Mouse (Mus musculus) thymus, postnatal 0 days (tissue): ENCODE measurements at regions not wholly inside any gene's neighbourhood (a gene's known extent, or its start where the extent isn't known, plus 50 kb on each side); places are given as distances from the start of the nearest gene placed in this dataset.
"Not testable (repeated sequence)": the region's sequence is repeated elsewhere in the genome, so short reads cannot be mapped to it uniquely, and the experiment has no call there.

Experiments used
- DNase-seq: peaks from one replicate; pipeline ENCODE4 v3.0.0-alpha.2; 2015; ENCODE audit warnings: low spot score

GRCm38 (mm10) chr12:77526581-77526980 is 288.7 kb downstream of the Fut8 start:
- DNase-seq: not testable (repeated sequence)

GRCm38 (mm10) chr12:77527499-77527898 is 289.6 kb downstream of the Fut8 start:
- no peak for DNase-seq

GRCm38 (mm10) chr12:77527953-77528865 is 290.3 kb downstream of the Fut8 start:
- DNase-seq: no peak

- DNase-seq: no peak
Observed at GRCm38 (mm10) chr12:77528868-77529271, 290.9 kb downstream of the Fut8 start.

GRCm38 (mm10) chr12:77529414-77529813 is 291.5 kb downstream of the Fut8 start:
- DNase-seq: no peak

- DNase-seq: no peak
Observed at GRCm38 (mm10) chr12:77529955-77530354, 292.0 kb downstream of the Fut8 start.

- peak; percentile 55 for DNase-seq
Observed at GRCm38 (mm10) chr12:77531294-77531693, 293.4 kb downstream of the Fut8 start.

GRCm38 (mm10) chr12:77532547-77532946 is 294.6 kb downstream of the Fut8 start:
- no peak for DNase-seq

GRCm38 (mm10) chr12:77533606-77534005 is 295.7 kb downstream of the Fut8 start:
- DNase-seq: no peak

GRCm38 (mm10) chr12:77534079-77534478 is 296.2 kb downstream of the Fut8 start:
- DNase-seq: no peak

- DNase-seq: peak; percentile 69
Observed at GRCm38 (mm10) chr12:77535147-77535546, 297.2 kb downstream of the Fut8 start.

GRCm38 (mm10) chr12:77537139-77537848 is 299.4 kb downstream of the Fut8 start:
- peak; percentile 42 for DNase-seq

GRCm38 (mm10) chr12:77539661-77540431 is 301.9 kb downstream of the Fut8 start:
- DNase-seq: no peak

- no peak for DNase-seq
Observed at GRCm38 (mm10) chr12:77541051-77541765, 303.3 kb downstream of the Fut8 start.

GRCm38 (mm10) chr12:77541826-77542225 is 303.9 kb downstream of the Fut8 start:
- DNase-seq: no peak

- no peak for DNase-seq
Observed at GRCm38 (mm10) chr12:77543651-77544050, 305.7 kb downstream of the Fut8 start.

- no peak for DNase-seq
Observed at GRCm38 (mm10) chr12:77546165-77546564, 308.2 kb downstream of the Fut8 start.

GRCm38 (mm10) chr12:77568286-77568685 is 330.4 kb downstream of the Fut8 start:
- DNase-seq: peak; percentile 60

- no peak for DNase-seq
Observed at GRCm38 (mm10) chr12:77570501-77570900, 332.6 kb downstream of the Fut8 start.

- DNase-seq: no peak
Observed at GRCm38 (mm10) chr12:77571071-77571470, 333.1 kb downstream of the Fut8 start.

GRCm38 (mm10) chr12:77575046-77575445 is 337.1 kb downstream of the Fut8 start:
- DNase-seq: no peak
